Mouse (Mus musculus) telencephalon, adult 2 months (tissue): ENCODE data around the gene Iqck.

Experiments used
- DNase-seq: peaks from one replicate; pipeline ENCODE4 v3.0.0-alpha.2; 2011; ENCODE audit warnings: low read depth, low spot score

Gene Iqck

GRCm38 (mm10) chr7:118948677-118949282, 93.2 kb downstream of the Iqck start:
- DNase-seq, result no peak

DNA sequence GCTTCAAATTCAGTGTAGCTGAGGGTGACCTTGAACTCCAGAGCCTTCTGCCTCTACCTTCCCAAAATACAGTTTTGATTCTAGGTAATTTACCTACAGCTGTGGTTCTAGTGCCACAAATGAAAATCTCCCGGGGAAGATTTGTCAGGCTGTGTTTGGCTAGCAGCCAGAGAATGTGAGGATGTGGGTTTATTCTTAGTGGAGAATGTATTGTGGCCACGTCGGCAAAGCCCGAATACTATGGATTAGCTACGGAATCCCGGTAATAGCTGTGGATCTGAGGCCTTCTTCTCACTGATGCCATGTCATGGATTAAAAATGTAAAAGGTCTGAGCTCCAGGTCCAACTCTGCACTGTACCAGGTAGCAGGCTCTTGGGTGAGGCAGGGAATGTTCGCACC, 94.2 kb downstream of the Iqck start:
- DNase-seq, result no peak

- no peak for DNase-seq
Measured at GRCm38 (mm10) chr7:118953626-118954282, 98.2 kb downstream of the Iqck start.

GRCm38 (mm10) chr7:118954968-118955367, 99.4 kb downstream of the Iqck start:
- no peak for DNase-seq

GRCm38 (mm10) chr7:118956616-118957246, 101.2 kb downstream of the Iqck start:
- DNase-seq, result no peak

DNA sequence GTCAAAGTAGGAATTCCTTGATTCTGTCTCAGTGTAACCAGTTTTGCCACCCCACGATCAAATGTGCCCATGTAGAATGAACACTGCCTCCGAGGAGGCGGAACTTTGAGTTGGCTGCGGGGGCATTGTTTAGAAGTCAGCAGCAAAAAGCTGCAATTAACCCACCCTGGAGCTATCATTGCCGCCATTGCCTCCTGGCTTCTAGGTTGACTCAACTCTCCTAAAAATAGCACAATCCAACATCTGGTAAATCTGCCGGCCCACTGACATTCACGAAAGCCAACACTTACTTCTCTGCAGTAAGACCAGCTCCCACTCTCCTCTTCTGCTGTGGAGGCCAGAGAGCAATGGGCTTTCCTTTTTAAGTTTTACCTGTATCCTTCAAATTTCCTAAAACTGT, 103.7 kb downstream of the Iqck start:
- DNase-seq, result peak; percentile 60

DNA sequence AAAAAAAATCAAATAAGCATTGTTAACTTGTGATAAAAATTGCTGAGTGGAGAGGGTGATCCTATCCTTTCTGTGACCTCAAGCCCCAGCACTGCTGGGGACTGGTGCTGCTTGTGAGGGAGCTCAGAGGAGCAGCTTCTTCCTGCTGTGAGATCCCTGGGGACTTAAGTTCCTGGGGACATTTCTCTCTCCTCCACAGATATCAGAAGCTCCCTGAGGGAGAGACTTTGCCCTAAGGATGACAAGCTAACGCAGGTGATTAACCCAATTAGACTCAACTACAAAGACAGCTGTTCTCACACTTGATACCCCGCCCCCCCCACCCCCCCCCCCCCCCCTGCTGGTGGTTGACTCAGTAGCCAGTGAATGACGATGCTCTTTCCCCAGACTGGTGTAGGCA, 109.2 kb downstream of the Iqck start:
- DNase-seq, result no peak

DNA sequence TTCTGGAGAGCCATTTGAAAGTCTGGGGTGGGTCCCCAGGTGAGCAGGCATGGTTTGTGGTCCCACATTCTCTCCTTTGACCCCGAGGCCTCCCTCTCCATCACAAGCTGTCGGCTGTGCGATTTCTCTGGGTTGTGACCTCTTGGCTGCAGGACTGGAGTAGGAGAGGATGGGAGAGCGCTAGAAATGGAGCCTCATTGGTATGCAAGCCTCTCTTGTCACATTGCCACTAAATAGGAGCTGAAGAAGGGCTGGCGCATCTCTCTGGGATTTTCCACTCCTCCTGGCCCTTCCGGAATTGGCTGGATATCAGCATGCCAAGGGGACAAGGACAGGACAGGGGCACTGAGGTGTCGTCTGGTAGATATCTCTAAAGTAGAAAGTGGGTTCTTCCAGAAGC, 109.6 kb downstream of the Iqck start:
- DNase-seq, result no peak

- no peak for DNase-seq
Measured at GRCm38 (mm10) chr7:118968870-118969269, 113.3 kb downstream of the Iqck start.

DNA sequence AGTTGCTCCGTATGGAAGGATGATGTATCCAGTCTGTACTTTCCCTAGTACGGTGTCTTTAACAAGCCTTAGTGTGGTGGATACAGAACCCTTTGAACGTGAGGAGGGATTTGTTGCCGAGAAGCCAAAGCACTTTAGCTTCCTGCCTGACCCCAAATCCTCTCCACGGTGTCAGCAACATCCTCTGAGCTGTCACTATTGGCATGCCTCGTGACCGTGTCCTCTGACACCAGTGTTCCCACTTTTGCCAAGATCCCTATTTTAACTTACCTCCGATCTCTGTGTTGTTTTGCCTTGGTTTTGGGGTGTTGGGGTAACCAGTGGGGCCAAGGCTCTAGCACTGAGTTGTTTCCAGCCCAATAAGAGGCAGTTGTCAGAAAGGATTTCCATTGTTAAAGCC, 115.9 kb downstream of the Iqck start:
- DNase-seq, result no peak

- no peak for DNase-seq
Measured at GRCm38 (mm10) chr7:118972306-118972705, 116.8 kb downstream of the Iqck start.

- no peak for DNase-seq
Measured at GRCm38 (mm10) chr7:118973377-118973776, 117.8 kb downstream of the Iqck start.

GRCm38 (mm10) chr7:118975837-118976236, 120.3 kb downstream of the Iqck start:
- DNase-seq, result no peak

DNA sequence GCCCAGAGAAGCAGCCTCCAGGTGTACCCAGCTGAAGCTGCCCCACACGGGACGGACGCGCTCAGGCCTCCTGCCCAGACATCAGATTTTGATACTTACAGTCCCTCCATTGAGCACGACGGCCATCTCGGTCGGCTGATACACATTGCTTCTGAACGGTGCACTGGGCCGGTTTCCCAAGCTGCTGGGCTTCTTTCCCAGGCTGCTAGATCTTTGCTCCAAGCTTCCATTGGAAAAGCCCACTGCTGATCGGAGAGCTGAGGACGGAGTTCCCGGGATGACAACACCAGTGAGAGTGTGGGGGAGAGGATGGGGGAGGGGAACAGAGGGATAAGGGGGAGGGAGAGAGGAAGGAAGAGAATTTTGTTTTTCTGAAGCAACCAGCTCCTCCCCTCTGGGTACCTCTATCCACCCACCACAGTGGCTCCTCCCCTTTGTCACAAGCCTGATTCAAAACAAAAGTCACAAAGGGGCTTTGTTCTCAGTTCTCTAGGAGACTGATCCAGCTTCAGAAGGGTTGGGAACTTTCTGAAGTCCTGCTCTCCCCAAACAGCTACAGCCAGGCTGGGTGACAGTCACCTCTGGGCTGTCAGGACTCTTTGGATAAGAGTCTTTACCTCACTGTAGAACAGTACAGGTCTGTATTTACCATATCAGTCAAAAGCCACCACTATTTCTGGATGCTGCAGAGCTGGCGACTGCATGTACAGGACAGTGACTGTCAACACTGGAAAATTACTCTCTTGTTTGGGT, 121.0 kb downstream of the Iqck start:
- DNase-seq, result peak; percentile 79

- no peak for DNase-seq
Measured at GRCm38 (mm10) chr7:118977167-118977543, 121.6 kb downstream of the Iqck start.

GRCm38 (mm10) chr7:118979121-118979520, 123.6 kb downstream of the Iqck start:
- no peak for DNase-seq

DNA sequence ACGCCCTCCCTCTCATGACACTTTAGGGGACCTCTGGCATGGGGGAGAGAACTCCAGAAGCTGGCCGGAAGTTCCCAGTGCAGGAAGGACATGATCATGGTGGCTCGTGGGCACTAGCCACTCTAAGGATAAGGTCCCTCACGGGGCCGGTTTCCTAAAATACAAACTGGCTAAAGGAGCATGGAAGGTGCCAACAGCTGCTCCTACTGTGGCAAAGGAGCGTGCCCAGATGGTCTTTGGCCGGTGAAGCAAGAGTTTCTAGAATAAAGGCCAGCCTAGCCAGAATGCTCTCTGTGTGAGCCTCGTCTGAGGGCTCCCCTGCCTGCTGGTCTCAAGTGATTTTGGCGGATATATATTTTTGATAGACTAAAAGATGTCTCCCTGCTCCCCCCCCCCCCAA, 124.2 kb downstream of the Iqck start:
- DNase-seq, result no peak

DNA sequence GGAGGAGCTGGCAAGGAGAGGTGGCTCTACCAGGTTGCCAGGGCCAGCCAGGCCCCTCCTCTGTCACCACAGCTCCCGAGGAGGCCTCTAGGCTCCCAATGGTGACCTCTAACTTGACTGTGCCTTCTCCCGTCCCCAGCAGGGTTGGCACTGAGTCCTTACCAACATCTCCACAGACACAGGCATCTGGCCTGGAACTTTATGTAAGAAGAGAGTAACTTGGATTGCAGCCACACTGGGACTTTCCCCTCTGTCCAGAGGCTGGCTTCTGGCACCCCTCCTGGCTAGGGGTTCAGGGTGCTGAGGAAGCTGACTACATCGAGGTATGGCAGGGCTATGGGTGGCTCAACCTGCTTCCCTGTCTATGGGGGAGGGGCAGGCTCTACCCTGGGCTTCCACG, 125.8 kb downstream of the Iqck start:
- DNase-seq, result no peak

GRCm38 (mm10) chr7:118981831-118982230, 126.3 kb downstream of the Iqck start:
- no peak for DNase-seq

DNA sequence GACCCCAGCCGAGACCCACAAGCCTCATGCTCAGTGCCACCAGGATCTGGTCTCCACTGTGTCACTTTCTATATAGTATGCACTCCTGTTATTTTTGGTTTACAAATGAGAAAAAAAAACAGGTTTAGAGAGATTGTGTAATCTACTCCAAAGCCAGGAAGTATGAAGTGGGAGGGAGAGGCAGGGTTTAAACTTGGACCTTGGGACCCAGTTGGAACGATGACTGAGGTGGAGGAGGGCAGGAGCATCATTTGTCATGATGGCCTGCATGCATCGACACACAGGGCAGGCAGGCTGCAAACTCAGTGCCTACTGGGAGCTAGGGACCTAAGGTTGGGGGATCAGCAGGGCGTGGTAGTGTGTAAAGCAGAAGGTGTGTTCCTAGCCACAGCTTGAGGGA, 127.0 kb downstream of the Iqck start:
- DNase-seq, result no peak

DNA sequence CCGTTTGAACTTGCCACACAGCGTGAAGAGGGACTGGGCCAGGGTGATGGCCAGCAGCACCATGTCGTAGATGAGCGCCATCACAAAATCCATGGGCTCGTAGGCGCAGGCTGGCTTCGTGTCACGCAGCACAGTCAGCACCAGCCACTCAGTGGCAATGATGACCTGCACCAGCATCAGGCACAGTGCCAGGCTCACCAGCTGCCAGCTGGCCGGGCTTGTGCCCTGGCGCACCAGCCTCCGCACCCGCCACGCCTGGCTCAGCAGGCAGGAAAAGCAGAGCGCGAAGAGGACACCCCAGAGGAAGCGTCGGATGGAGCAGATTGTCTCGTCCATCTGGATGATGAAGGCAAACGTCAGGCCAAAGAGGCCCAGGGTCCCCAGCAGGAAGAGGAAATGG, 128.4 kb downstream of the Iqck start:
- peak; percentile 51 for DNase-seq

DNA sequence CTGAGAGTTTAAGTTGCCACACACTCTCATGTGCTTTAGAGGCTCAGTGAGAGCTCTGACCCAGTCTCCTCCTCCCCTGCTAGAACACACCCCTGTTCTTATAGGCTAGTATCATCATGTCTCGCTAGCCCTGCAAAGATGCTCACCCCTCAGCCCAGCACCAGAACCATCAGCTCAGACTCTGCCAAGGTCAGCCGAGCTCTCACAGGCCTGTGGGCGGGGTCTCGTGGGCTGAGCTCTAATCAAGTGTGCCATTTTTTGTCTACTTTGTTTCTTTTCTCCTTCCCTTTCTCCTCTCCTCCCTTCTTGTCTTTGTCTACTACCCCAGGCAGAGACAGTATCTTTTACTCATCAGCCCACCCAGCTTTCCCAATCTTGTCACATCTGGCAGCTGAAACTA, 130.2 kb downstream of the Iqck start:
- no peak for DNase-seq

DNA sequence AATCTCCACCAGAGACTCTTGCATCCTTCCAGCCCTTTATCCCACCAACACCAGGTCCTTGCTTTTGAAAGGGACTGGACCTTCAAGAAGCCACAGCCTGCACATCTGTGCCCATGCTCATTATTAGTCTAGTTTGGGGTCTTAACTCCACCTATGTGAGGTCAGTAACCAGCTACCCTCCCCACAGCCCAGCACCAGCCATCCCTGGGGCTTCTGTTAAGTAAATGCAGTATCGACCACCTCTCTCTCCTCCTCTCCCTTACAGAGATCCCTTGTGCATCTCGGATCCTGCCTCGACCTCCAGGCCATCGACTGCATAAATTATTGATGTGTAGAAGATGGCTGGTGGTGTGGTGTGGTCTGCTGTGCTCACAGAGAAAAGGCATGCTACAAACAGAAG, 130.8 kb downstream of the Iqck start:
- DNase-seq, result no peak
